Mouse (Mus musculus) layer of hippocampus, postnatal 14 days (tissue): ENCODE measurements around the gene Lamtor3. TPM values are rescaled to one million over a fixed set of nuclear protein-coding genes. Genes with fewer than 3 reads are reported as not detected.
"Not testable (repeated sequence)": the region's sequence is repeated elsewhere in the genome, so short reads cannot be mapped to it uniquely, and the experiment has no call there.

Experiments used
- DNase-seq, 2 experiments: peaks; one replicate each; pipeline ENCODE4 v3.0.0; 2021 to 2022; ENCODE audit warnings: low spot score in 2 of 2, mixed read lengths in 1 of 2
- total RNA-seq, 2 experiments: library from RNA; stranded (reverse); gene quantifications; 2 replicates each; pipeline ENCODE4 v1.2.3; 2021

The Lamtor3 gene
- total RNA-seq, 2 experiments from 2014 or later = 62.9 to 65.8 TPM

DNA sequence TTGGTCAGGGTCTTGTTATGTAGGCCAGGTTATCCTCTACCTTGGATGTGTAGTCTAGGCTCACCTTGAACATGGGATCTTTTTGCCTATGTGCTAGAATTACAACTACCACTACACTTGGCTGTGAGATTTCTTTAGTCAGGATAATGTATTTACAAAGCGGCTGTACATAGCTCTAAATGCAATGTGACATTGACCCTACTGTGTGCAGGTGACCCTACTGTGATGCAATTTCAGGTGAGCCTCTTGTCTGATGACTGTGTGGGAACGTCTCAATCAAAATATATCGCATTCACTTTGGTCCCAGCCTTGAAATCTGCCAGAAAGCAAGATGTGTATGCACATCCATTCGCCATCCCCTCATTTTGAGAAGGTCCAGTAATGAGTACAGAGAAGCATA is 40.0 kb downstream of the Lamtor3 start:
- no peak for DNase-seq

DNA sequence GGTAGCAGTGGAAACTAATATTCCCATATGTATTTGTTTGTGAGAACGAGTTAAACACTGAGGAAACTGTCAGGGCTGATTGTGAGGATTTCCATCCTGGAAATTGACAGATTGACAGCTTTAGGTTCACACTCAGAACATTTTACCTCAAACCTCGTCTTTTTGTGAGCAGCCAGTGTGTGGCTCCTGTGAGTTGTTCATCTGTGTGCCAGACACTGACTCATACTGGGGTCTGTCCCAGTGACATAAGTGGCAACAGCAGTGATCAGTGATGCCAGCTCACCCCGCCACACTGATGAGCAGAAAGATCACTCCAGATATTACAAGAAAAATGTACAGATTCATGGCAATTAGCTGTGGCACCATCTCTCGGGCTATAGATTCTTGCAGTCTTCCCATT is 41.1 kb downstream of the Lamtor3 start:
- DNase-seq = no peak

DNA sequence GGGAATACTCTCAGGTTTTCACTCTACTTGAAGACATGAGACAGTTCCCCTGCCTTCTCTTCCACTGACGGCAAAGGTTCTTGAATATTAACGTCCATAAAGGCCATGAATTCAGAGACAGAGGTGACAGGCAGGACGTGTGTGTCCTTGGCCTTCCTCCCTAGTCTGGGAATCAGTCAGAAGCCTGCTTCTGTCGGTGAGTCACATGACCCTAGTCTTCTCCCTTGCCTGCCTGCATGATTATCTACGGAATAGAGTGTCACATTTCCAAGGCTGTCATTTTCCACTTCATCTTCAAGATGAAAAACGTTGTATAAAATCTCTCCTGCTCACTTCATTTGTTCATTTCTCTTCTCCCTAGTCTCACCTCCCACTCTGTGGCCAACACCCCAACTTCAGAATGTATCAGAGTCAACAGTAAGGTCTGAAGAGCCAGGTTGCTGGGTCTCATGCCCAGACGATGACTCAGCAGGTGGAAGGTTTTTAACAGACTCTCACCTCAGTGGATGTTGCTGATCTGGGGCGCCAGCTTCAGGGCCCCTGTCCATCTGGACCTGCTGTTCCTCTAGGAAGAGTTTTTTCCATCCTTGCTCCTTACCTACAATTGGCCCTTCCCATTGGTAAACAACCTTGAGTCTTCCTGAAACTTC is 43.6 kb downstream of the Lamtor3 start:
- no peak for DNase-seq

DNA sequence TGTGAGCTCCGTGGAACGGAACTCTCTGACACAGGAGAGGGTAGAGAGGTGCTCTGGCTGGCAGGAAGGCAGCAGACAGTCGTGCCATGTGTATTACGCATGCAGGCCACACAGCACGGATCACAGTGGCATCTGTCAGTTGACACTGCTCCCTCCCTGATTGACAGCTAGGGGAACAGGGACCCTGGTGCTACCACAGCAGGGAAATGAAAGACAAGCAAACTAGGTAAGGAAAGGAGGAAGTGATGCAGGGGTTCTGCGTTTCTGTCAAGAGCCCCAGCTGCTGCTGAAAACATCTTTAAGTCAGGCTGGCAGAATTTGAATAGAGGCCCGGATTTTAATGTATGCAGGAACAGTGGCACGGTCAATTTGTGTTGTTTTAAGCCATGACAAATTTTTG is 45.2 kb downstream of the Lamtor3 start:
- DNase-seq = no peak

DNA sequence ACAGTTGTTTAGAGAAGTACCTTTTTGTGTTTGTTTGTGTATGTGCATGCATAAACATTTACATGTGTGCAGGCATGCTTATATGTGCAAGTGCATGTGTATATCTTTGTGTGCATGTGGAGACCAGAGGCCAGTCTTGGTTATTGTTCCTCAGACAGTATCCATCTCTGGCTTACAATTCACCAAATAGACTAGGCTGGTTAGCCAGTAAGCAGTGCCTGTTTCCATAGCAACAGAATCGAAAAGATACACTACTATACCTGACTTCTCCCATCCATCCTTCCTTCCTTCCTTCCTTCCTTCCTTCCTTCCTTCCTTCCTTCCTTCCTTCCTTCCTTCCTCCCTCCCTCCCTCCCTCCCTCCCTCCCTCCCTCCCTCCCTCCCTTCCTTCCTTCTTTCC is 45.7 kb downstream of the Lamtor3 start:
- not testable (repeated sequence) for DNase-seq

DNA sequence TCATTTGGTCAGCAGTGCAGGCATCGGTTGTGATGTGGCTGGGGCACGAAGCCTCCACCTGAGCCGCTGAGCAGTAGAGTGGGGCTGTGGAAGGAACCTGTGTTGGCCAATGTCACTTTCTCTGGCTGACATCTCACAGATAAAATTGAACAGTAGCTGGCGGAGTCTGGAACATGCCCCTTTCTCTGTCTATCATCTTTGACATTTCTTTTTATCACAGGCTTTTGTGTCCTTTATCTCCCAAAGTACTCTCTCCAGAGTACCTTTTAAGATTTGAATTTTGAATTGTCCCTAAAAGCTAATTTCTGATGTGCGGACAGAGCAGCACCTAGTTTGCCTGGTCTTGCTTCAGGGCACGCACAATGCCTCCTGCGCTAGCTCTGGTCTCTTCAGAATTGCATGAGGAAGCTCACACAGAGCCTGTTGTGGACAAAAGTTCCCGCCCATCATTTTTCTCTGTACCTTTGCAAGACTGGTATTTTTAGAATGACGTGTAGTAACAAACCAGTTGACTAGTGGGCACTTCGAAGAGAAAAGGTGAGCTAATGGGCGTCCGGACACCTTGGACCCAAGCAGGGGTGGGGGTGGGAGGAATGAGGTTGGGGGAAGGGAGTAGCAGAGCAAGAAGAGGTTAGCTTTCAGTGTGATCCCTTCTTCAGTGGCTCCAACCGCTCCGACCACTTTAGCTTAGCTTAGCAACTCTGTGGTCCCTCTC is 50.0 kb downstream of the Lamtor3 start:
- no peak for DNase-seq

DNA sequence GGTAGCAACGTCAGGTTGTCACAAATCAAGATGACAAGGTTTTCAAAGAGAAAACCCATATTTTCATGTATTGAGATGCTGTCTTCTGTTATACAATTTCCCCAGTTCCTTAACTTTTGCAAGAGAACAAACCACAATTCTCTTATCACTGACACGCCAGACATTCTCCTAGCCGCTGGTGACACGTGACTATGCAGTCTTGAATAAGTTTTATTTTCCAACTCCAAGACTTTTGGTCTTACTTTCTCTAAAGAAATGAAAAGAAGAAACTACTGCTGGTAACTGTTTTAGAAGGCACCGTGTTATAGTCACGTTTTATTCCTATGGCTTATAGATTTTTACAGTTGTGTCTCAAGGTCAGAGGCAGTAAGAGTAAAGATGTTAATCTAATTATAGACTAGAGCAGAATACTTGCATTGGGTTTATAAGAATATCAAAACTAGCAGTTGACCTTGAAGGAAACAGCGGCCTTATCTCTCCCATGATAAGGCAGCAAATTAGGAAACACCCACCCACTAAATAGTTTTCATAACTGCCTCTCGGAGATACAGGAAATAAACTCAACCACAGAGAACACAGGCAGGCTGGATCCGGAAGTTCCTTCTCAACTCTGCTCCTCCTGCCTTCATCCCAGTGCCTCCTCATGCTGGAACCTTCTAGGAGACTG is 50.6 kb downstream of the Lamtor3 start:
- no peak for DNase-seq

DNA sequence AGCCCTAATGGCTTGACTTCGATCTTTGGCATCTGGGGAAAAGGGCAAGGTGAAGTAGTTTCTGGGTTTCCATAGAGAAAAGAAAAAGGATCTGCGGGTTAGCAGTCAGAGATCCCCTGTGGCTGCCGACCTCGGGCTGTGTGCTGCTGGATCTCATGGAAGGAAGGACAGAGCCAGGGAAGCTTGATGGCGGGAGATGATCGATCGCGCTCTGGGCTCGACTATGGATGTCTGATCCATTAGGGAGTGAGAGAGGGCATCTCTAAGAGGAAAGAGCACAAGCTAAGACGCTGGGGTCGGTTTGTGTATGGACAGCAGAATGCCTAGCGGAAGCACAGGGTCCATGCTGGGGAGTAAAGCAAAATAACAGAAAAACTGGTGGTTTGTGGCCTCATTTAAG is 51.6 kb downstream of the Lamtor3 start:
- DNase-seq = no peak

DNA sequence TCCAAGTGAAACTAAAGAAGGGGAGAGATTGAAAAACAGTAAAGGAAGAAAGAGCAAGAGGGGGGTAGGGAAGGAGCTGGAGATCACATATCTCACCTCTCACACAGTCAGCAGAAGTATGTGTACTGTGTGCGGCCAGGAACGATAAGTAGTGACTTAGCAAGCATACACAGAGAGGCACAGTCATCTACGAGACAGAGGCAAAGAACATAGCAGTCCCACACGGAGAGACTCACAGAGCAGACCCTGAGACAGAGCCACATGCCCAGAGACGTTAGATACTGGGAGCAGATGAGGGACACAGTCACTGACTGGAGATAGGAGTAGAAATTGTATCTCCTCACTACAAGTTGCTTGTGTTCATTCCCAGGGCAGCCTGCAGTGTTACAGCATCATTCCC is 53.9 kb downstream of the Lamtor3 start:
- DNase-seq = no peak

DNA sequence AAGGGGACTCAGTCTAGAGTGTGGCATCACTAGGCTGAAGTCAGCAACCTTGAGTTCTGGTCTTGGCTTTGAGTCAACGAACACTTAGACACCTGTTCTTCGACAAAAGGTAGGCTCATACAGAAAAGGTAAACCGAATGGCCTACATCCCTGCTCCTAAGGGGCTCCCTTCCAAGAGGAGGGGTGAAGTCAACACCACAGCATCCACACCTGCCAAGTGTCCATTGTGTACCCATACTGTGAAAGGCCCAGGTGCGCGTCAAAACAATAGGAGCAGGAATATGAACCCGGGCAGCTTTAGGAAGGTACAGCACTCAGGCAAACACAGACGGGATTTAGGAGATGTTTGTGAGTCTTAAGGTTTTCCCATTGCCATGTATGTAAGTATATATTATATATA is 54.7 kb downstream of the Lamtor3 start:
- no peak for DNase-seq

DNA sequence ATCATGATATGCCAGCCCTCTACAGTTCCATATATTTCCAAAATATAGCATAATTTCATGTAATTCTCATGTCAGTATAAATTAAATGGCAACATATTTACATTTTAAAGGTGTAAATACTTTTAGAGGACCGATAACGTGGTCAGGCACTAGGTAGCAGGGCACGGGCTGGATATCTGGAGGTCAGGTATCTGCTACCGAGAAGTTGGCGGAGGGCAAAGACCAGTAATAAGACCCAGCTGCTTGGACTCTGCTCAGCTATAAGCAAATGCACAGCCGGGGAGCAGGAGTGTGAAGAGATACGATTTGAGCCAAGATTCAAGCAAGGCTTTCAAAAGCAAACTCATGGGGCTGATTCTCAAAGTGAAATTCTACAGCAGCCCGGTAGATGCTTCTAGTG is 56.0 kb downstream of the Lamtor3 start:
- no peak for DNase-seq

DNA sequence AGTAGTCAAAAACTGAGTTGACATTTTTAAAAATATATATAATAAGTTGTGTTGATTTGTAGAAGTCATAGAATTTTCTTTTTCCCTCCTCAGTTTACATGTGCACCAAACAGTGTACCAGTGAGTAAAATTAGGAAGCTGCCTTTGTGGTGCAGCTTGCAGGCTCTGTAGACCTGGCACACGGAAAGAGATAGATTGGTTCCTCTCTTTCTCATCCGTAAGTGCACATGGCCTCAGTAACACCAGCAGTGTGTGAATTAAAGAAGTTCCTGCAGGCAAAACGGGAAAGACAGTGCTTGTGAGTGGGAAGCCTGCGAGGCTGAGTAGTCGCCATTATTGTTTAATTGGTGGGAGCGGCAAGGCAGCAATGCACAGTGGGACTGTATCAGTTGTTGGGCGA is 57.1 kb downstream of the Lamtor3 start:
- no peak for DNase-seq

DNA sequence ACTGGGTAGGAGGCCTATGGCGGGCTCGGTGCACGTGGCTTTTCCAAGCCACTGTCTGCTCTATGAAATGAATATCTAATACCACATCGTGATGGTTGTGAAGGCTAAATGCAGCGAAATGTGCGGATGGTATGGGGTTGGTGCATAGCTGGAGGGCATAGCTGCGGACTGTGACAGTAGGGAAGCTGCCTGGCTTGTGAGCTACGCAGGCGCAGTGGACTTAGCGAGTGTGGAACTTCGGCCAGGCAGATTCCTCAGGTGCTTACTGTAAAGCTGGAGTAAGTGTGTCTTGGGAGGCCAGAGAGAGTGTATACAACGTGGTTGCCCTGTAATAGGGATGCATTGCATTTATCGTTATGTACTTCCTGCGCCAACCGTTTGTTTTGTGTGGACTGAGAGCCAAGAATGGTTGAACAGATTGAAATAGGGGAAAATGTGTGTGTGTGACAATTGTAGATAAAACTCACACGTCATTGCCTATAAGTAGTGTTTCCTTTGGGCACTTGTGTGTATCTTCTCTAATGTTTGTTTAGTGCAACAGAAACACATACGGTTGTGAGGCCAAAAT is 57.6 kb downstream of the Lamtor3 start:
- DNase-seq = no peak

DNA sequence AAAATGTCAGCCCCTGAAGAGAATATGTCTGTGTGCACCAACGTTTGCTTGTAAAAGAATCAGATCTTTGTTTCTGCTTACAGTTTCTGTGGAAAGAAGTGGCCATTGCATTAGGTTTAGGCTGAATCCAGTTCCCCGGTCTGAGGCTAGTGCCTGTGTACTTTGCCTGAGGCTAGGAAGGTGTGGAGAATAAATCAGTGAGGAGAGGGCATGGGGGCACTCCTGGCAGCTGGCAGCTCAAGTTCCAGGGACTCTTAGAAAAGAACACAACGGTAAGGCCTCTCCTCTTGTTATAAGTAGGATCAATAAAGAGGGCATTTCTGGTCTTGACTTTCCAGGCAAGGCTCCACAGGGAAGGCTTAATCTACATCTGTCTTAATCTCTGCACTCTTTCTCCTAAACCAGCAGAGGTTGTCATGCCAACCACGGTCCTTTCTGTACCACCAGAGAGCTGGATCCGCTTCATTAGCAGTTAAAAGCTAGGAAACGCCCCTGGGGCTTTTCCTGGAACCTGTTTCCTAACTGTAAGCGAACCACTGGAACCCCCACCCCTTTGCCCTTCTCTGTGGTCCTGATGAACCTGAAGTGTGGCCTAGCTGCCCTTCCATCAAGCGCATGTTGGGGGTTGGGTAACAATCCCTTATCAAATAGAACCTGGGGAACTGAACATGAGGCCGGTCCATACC is 58.8 kb downstream of the Lamtor3 start:
- DNase-seq = no peak

DNA sequence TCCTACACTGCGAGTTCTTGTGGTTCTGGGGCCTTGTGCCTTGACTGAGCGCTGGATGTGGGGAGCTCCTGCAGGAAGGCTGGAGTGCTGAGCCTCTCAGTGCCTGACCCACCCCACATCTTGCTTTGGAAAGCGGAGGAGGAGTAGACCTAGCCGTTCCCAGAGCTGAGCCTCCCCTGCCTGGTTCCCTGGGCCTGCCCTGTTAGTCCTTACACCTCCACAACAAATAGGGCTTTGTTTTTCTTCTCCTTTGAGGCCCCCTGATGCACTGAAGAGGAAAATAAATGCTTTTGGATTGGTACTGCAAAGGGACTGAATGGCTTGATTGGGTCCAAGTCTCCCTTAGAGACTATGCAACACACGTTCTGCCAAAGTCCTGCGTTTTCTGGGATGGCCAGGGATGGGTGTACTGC is 59.3 kb downstream of the Lamtor3 start:
- peak; percentile 31 to 66 for DNase-seq

DNA sequence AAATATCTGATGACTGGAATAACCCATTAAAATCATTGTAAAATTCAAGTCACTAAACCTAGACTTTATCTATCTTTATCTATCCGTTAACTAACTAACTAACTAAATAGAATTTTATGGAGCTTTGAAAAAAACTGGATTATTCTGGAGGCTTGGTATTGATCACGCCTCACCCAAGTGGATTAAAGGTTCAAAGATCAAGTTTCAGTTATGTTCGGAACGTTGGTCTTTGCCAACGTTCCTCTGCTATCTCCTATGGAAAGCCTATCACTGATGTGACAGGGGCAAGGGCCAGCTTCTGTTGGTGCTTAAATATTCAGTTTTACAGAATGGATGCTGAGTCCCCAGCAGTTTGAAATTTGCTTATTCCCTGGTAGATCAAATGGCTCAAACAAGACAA is 59.9 kb downstream of the Lamtor3 start:
- DNase-seq = no peak

Other genes starting within 250 kb of the Lamtor3 start
- gene Gm21962, start 247.0 kb upstream of the Lamtor3 start, total RNA-seq = not detected
- 100 to 1,000 TPM; 158 to 167 TPM for gene H2afz, start 54.0 kb upstream of the Lamtor3 start, total RNA-seq
- 10 to 100 TPM; 49.6 to 50.2 TPM for gene Dnajb14, start 50.8 kb upstream of the Lamtor3 start, total RNA-seq
- 1 to 10 TPM; 3.6 to 5.3 TPM for gene Dapp1, start 63.0 kb downstream of the Lamtor3 start, total RNA-seq
- 1 to 10 TPM; 1.4 TPM for gene 1110002E22Rik, start 146.5 kb downstream of the Lamtor3 start, total RNA-seq
- under 1 TPM in 1 of 2 experiments, not detected in 1; 0.32 TPM for gene Gm5105, start 148.9 kb downstream of the Lamtor3 start, total RNA-seq
- gene Trmt10a, start 224.9 kb downstream of the Lamtor3 start, total RNA-seq = 1 to 10 TPM; 5.1 to 7.9 TPM
- gene Mttp, start 226.5 kb downstream of the Lamtor3 start, total RNA-seq = 1 to 10 TPM; 4.5 to 5.0 TPM